Mouse (Mus musculus) cortical plate, adult 2 months (tissue): Measurements from ENCODE around the gene C1qtnf3. TPM values are rescaled to one million over a fixed set of nuclear protein-coding genes. Genes with fewer than 3 reads are reported as not detected.
"Not testable (repeated sequence)": the region's sequence is repeated elsewhere in the genome, so short reads cannot be mapped to it uniquely, and the experiment has no call there.

ENCODE experiments used
- H3K27ac ChIP-seq: fragments of 200-500 bp; 2 replicates; pipeline ENCODE4 v1.5.1; 2012; ENCODE audit warnings: low read length, control low read depth, inconsistent platforms; ENCODE audit not compliant: insufficient read depth
- H3K4me1 ChIP-seq: fragments of 200-500 bp; 2 replicates; pipeline ENCODE4 v1.6.1; 2011; ENCODE audit warnings: low read length; ENCODE audit not compliant: control insufficient read depth, insufficient read depth
- H3K4me3 ChIP-seq: fragments of 200-500 bp; 2 replicates; pipeline ENCODE4 v1.5.1; 2011; ENCODE audit warnings: mild to moderate bottlenecking, low read length, control low read depth; ENCODE audit not compliant: insufficient read depth
- CTCF ChIP-seq: fragments of 200-500 bp; IDR thresholded peaks from 2 replicates; pipeline ENCODE4 v1.5.1; 2011; ENCODE audit warnings: mild to moderate bottlenecking, control low read depth, low read length; ENCODE audit not compliant: insufficient read depth; ENCODE audit errors: extremely low read depth
- POLR2A ChIP-seq: fragments of 200-500 bp; IDR thresholded peaks from 2 replicates; pipeline ENCODE4 v1.6.1; 2011; ENCODE audit warnings: mild to moderate bottlenecking, low read length, control low read depth; ENCODE audit not compliant: insufficient read depth; ENCODE audit errors: extremely low read depth
- polyA plus RNA-seq: library from polyadenylated mRNA; depleted of rRNA; stranded (reverse); fragments of >200 nt; gene quantifications from 2 replicates; pipeline ENCODE4 v1.2.3, GENCODE M21; 2012

C1qtnf3 gene
- polyA plus RNA-seq, 1 experiment = 0.13 TPM

GRCm38 (mm10) chr15:10982064-10982435, 29.9 kb downstream of the C1qtnf3 start:
- Histone ChIP-seq H3K27ac (peak overlapping the region; percentile 98), H3K4me1 (peaks cover 3% of the 10 kb centered on the region; the same call in 1 of the 2 replicates), H3K4me3 (peak overlapping the region; percentile 55)
- no peak for TF ChIP-seq CTCF

- TF ChIP-seq CTCF = no peak
- TF ChIP-seq POLR2A = no peak
- Histone ChIP-seq H3K4me1 (peaks cover 3% of the 10 kb centered on the region; the same call in 1 of the 2 replicates), H3K27ac (no peak overlapping the region), H3K4me3 (no peak overlapping the region)
Measured at GRCm38 (mm10) chr15:10985756-10986155, 33.6 kb downstream of the C1qtnf3 start.

- H3K4me1 ChIP-seq, H3K4me3 ChIP-seq, H3K27ac ChIP-seq: not testable (repeated sequence)
Measured at GRCm38 (mm10) chr15:10986477-10986876, 34.3 kb downstream of the C1qtnf3 start.

GRCm38 (mm10) chr15:10990411-10990810, 38.3 kb downstream of the C1qtnf3 start:
- H3K4me3 ChIP-seq = no peak overlapping the region
- H3K27ac ChIP-seq = no peak overlapping the region
- no peak for TF ChIP-seq CTCF
- no peak for TF ChIP-seq POLR2A
- H3K4me1 ChIP-seq = peaks cover 1% of the 10 kb centered on the region; the same call in 1 of the 2 replicates

GRCm38 (mm10) chr15:10991566-10991965, 39.4 kb downstream of the C1qtnf3 start:
- H3K27ac ChIP-seq = no peak overlapping the region
- TF ChIP-seq POLR2A (no peak), CTCF (peak; percentile 2; the same call in 1 of the 2 replicates)
- H3K4me3 ChIP-seq = no peak overlapping the region
- peaks cover 1% of the 10 kb centered on the region; the same call in 1 of the 2 replicates for H3K4me1 ChIP-seq

GRCm38 (mm10) chr15:10999832-11000231, 47.7 kb downstream of the C1qtnf3 start:
- H3K4me3 ChIP-seq = no peak overlapping the region
- no peaks in the 10 kb centered on the region for H3K4me1 ChIP-seq
- TF ChIP-seq POLR2A (no peak), CTCF (no peak)
- H3K27ac ChIP-seq = no peak overlapping the region

- Histone ChIP-seq H3K27ac (no peak within 1 kb of the TSS), H3K4me1 (no peaks in the 10 kb centered on the region), H3K4me3 (no peak within 1 kb of the TSS)
- TF ChIP-seq CTCF = no peak
- no peak for TF ChIP-seq POLR2A
Measured at GRCm38 (mm10) chr15:11000421-11000820, 48.3 kb downstream of the C1qtnf3 start, which contains the start of gene Slc45a2. Gene Slc45a2 (plus strand): TSS chr15:11000721.

GRCm38 (mm10) chr15:11003791-11004190, 51.7 kb downstream of the C1qtnf3 start:
- TF ChIP-seq POLR2A = no peak
- no peak for TF ChIP-seq CTCF
- no peaks in the 10 kb centered on the region for H3K4me1 ChIP-seq

GRCm38 (mm10) chr15:11004646-11005045, 52.5 kb downstream of the C1qtnf3 start:
- no peak overlapping the region for H3K4me3 ChIP-seq
- no peak for TF ChIP-seq CTCF
- TF ChIP-seq POLR2A = no peak
- no peaks in the 10 kb centered on the region for H3K4me1 ChIP-seq
- H3K27ac ChIP-seq = no peak overlapping the region

More at GRCm38 (mm10) chr15:11003791-11004190, 51.7 kb downstream of the C1qtnf3 start:
- no peak overlapping the region for H3K4me3 ChIP-seq
- no peak overlapping the region for H3K27ac ChIP-seq

- Histone ChIP-seq H3K4me3 (no peak overlapping the region), H3K27ac (no peak overlapping the region), H3K4me1 (no peaks in the 10 kb centered on the region)
- TF ChIP-seq POLR2A (no peak), CTCF (peak; percentile 40; the same call in 1 of the 2 replicates)
Measured at GRCm38 (mm10) chr15:11008756-11009155, 56.6 kb downstream of the C1qtnf3 start.
